Mouse (Mus musculus) kidney, adult 2 months (tissue): ENCODE data around the gene Zfp768.

Experiments
- CTCF ChIP-seq: fragments of 200-500 bp; conservative IDR thresholded peaks from 2 replicates; pipeline ENCODE4 v1.5.1; 2011; ENCODE audit warnings: low read depth, mild to moderate bottlenecking, control low read depth, low read length, moderate library complexity, mixed read lengths; ENCODE audit not compliant: insufficient read depth, insufficient read length
- POLR2A ChIP-seq: fragments of 200-500 bp; IDR thresholded peaks from one replicate; pipeline ENCODE4 v1.6.1; 2011; ENCODE audit warnings: low read depth, low read length, control low read depth

DNA sequence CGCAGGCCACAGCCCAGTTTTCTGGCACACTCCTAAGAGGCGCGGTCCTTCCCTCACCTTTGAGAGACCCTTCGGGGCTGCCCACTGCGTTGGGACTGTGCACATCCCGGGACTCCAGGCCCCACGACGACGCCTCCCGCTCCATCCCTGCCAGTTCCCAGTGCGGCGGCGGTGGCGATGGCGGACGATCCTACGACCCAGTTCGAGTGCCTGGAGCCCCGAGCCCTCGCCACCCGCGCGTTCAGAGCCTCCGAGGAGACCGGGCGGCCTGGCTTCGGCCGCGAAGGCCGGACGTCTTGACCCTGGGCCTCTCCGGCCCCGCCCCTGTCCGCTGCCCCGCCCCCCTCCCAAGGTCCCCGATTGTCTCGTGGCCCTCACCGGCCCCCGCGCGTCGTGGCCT lies 297 bp downstream of the Zfp768 start:
- TF ChIP-seq POLR2A (peak; percentile 26), CTCF (no peak)
